4 mouse cellular contexts compared by ENCODE assay signal in the genomic region with DNA sequence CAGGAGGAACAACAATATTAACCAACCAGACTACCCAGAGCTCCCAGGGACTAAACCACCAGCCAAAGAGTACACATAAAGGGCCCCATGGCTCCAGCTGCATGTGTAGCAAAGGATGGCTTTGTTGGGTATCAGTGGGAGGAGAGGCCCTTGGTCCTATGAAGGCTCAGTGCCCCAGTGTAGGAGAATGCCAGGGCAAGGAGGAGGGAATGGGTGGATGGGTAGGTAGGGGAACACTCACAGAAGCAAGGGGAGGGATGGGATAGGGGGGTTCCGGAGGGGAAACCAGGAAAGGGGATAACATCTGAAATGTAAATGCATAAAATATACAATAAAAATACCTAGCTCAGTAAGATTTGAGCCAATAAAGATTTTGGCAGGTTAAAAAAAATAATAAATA.
"Had no signal": no experiment of that assay in that cellular context is flagged by ENCODE, and none has a peak within 500 bp of the region (broad histone marks: within the 10 kb centered on the region; RNA-seq: fewer than 3 reads in every experiment).

No protein-coding gene starts in this region.

- H3K9me3 ChIP-seq: limb, embryonic 13.5 days; liver, embryonic 15.5 days had no signal

- H3K27me3 ChIP-seq: liver, embryonic 15.5 days had no signal

- H3K9ac ChIP-seq: limb, embryonic 13.5 days; liver, embryonic 15.5 days had no signal

- H3K4me1 ChIP-seq: limb, embryonic 13.5 days; liver, embryonic 15.5 days had no signal

- H3K36me3 ChIP-seq: limb, embryonic 13.5 days; liver, embryonic 15.5 days had no signal

- H3K4me2 ChIP-seq: limb, embryonic 13.5 days; liver, embryonic 11.5 days; liver, embryonic 15.5 days had no signal

- H3K4me3 ChIP-seq: layer of hippocampus, adult 2 months; limb, embryonic 13.5 days; liver, embryonic 15.5 days had no signal

- H3K27ac ChIP-seq: layer of hippocampus, adult 2 months; limb, embryonic 13.5 days; liver, embryonic 15.5 days had no signal
